In genomic region chr12:76708181-76708580, GRCm38 (mm10) we compare ENCODE assay signal across 13 mouse cellular contexts. TPM values are rescaled to one million over a fixed set of nuclear protein-coding genes. Genes with fewer than 3 reads are reported as not detected.
DNase-seq lines count a peak whose midpoint lies in the region; ATAC-seq and TF ChIP-seq lines count a peak whose summit lies in the region.
"Had no signal": no experiment of that assay in that cellular context is flagged by ENCODE, and none has a peak within 500 bp of the region (broad histone marks: within the 10 kb centered on the region; RNA-seq: fewer than 3 reads in every experiment).

No protein-coding gene starts in this region.

- intact Hi-C loops in gastrocnemius, adult 2 months (cut with DNase I) = no loop called here

- no peak for TF ChIP-seq CTCF in gastrocnemius, adult 2 months (IDR thresholded peaks at IDR 0.05)
- TF ChIP-seq CTCF in lung, embryonic 14.5 days (IDR thresholded peaks at IDR 0.05; ENCODE audit: low read depth) = no peak

- H3K9me3 ChIP-seq in lung, embryonic 14.5 days (ENCODE audit: low read depth, low read length) = no peaks in the 10 kb centered on the region
- H3K9me3 ChIP-seq in liver, embryonic 15.5 days (replicated peaks) = no peaks in the 10 kb centered on the region

- no peak for ATAC-seq in lung, embryonic 14.5 days (ENCODE audit: insufficient read depth)
- peak; percentile 46 for ATAC-seq in erythroblast, adult 5-6 weeks (replicated peaks; ENCODE audit: low FRiP score, poor library complexity, severe bottlenecking)
- ATAC-seq in liver, embryonic 15.5 days (ENCODE audit: insufficient read depth) = no peak

- H3K4me3 ChIP-seq in gastrocnemius, adult 2 months = peak overlapping the region; percentile 87
- H3K4me3 ChIP-seq in lung, embryonic 14.5 days (ENCODE audit: low read depth, low read length) = peak overlapping the region; percentile 61; the same call in 1 of the 2 replicates
- H3K4me3 ChIP-seq in liver, embryonic 15.5 days (replicated peaks) = peak overlapping the region; percentile 82

- 55% methylated on average over 3 of the region's 3 CpGs for WGBS in lung, embryonic 14.5 days
- 56% methylated on average over 3 of the region's 3 CpGs for WGBS in liver, embryonic 15.5 days (ENCODE audit: insufficient replicate concordance)

- H3K27me3 ChIP-seq in lung, embryonic 14.5 days (ENCODE audit: insufficient read depth, low read length) = peaks cover 55% of the 10 kb centered on the region
- H3K27me3 ChIP-seq in liver, embryonic 15.5 days = peaks cover 49% of the 10 kb centered on the region

- H3K27ac ChIP-seq in gastrocnemius, adult 2 months = peak overlapping the region; percentile 95
- H3K27ac ChIP-seq in lung, embryonic 14.5 days (ENCODE audit: low read depth) = no peak overlapping the region
- peak overlapping the region; percentile 98 for H3K27ac ChIP-seq in liver, embryonic 15.5 days (replicated peaks)

- no peaks in the 10 kb centered on the region for H3K36me3 ChIP-seq in lung, embryonic 14.5 days (ENCODE audit: insufficient read depth)
- H3K36me3 ChIP-seq in liver, embryonic 15.5 days (replicated peaks) = peaks cover 38% of the 10 kb centered on the region

- no peak for DNase-seq in gastrocnemius, adult 2 months
- no peak for DNase-seq in gastrocnemius, postnatal 25 days
- no peak for DNase-seq in lung, embryonic 14.5 days
- DNase-seq in lung, postnatal 4 days = no peak
- DNase-seq in right cerebral cortex, postnatal 14 days = no peak
- no peak for DNase-seq in ovary, postnatal 10 days (ENCODE audit: low spot score)
- DNase-seq: heart, adult 2 months; kidney, adult 9 months; lung, postnatal 14 days; retina, postnatal 1 day; thymus, postnatal 4 days had no signal

- H3K4me1 ChIP-seq in lung, embryonic 14.5 days (ENCODE audit: insufficient read depth) = no peaks in the 10 kb centered on the region
- peaks cover 80% of the 10 kb centered on the region for H3K4me1 ChIP-seq in liver, embryonic 15.5 days (replicated peaks)

- H3K9ac ChIP-seq in lung, embryonic 14.5 days = no peak overlapping the region
- peak overlapping the region; percentile 100 for H3K9ac ChIP-seq in liver, embryonic 15.5 days

- peak overlapping the region; percentile 4; the same call in 1 of the 2 replicates for H3K4me2 ChIP-seq in lung, embryonic 14.5 days
- H3K4me2 ChIP-seq in liver, embryonic 15.5 days = peak overlapping the region; percentile 95

RNA-seq across cellular contexts. Expression of gene Sptb, which starts 2.2 kb away (rescaled TPM):
- total RNA-seq in gastrocnemius, adult 2 months (2021) = 100 to 1,000 TPM; 141 to 172 TPM
- 100 to 1,000 TPM; 121 to 125 TPM for total RNA-seq in gastrocnemius, postnatal 25 days (2021)
- 1.1 and 1.2 TPM in 2 replicates for polyA plus RNA-seq in lung, embryonic 14.5 days (2014; fragmentation: Nextera tagmentation; extraction: Ambion mirVana)
- 261 and 284 TPM in 2 replicates for total RNA-seq in erythroblast, adult 5-6 weeks (2015; ENCODE audit: low replicate concordance)
- 799 and 1,028 TPM in 2 replicates for total RNA-seq in erythroblast, adult 5-6 weeks (2017; ENCODE audit: low replicate concordance)
- polyA plus RNA-seq in liver, embryonic 15.5 days (2015; fragmentation: Nextera tagmentation; extraction: Ambion mirVana) = 58.9 and 69.2 TPM in 2 replicates

RNA-seq across cellular contexts. Expression of gene Churc1, which starts 57.2 kb away (rescaled TPM):
- total RNA-seq in gastrocnemius, adult 2 months (2021) = 10 to 100 TPM; 53.8 to 69.8 TPM
- 10 to 100 TPM; 60.1 to 65.8 TPM for total RNA-seq in gastrocnemius, postnatal 25 days (2021)
- polyA plus RNA-seq in lung, embryonic 14.5 days (2014; fragmentation: Nextera tagmentation; extraction: Ambion mirVana) = 119 and 137 TPM in 2 replicates
- 2.9 and 30.9 TPM in 2 replicates for total RNA-seq in erythroblast, adult 5-6 weeks (2015; ENCODE audit: low replicate concordance)
- total RNA-seq in erythroblast, adult 5-6 weeks (2017; ENCODE audit: low replicate concordance) = 14.1 and 41.3 TPM in 2 replicates
- 76.7 and 80.3 TPM in 2 replicates for polyA plus RNA-seq in liver, embryonic 15.5 days (2015; fragmentation: Nextera tagmentation; extraction: Ambion mirVana)

RNA-seq across cellular contexts. Expression of gene Fntb, which starts 57.2 kb away (rescaled TPM):
- total RNA-seq in gastrocnemius, adult 2 months (2021) = 10 to 100 TPM; 11.2 to 13.3 TPM
- total RNA-seq in gastrocnemius, postnatal 25 days (2021) = 10 to 100 TPM; 11.3 to 13.2 TPM
- 43.5 and 48.4 TPM in 2 replicates for polyA plus RNA-seq in lung, embryonic 14.5 days (2014; fragmentation: Nextera tagmentation; extraction: Ambion mirVana)
- total RNA-seq in erythroblast, adult 5-6 weeks (2015; ENCODE audit: low replicate concordance) = 45.4 and 161 TPM in 2 replicates
- total RNA-seq in erythroblast, adult 5-6 weeks (2017; ENCODE audit: low replicate concordance) = 23.5 and 48.1 TPM in 2 replicates
- polyA plus RNA-seq in liver, embryonic 15.5 days (2015; fragmentation: Nextera tagmentation; extraction: Ambion mirVana) = 25.2 and 25.3 TPM in 2 replicates
